Mouse (Mus musculus) spleen, postnatal 36 days (tissue): ENCODE measurements around the gene Det1.

Source experiments
- DNase-seq, 2 experiments: peaks; one replicate each; pipeline ENCODE4 v3.0.0; 2022; ENCODE audit warnings: low spot score in 2 of 2, mixed read lengths in 1 of 2

Det1 gene

DNA sequence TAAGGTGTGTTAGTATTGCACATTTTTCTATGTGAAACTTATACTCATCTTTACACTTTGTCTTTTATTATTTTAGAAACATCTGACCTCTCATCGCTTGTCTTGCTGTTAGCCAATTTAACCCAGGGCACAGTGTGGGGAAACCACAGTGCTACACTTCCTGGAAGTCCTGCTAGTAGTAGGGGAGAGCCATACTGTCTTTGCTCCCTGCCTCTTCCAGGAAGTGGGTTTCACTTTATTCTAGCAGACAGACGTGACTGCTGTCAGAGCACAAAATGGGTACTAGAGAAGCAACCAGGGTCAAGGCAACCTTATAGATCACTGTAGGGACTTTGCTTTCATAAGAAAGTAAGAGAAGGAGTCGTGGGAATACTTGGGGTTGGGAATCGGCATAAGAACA is 7.0 kb upstream of the Det1 start:
- DNase-seq, result no peak

DNA sequence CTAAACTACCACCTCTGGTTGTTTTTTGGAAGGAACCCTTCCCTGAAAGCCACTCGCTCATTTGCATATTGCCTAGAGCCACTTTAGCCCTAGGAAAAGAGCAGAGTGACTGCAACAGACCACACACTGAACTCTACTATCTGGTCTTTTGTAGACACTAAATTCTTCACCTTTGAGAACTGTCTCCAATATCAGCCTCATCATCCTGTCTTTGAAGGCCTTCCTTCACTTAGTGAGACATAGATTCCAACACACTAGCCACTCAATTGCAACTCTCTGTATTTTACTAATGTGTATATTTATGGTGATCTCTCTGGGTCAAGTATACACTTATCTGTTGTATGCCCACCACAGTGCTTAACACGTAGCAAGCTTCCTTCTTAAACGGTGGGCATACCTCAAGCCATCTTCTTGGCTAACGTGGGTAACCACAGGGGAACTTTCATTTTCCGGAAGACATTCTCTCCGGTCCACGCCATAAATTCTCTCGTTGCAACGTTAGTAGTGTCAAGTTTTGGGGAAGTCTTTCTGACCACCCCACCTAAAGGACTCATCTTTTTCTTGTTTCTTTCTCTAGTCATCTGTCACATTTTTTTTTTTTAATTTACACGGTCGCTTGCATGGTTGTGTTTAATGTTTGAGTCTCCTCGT is 872 bp downstream of the Det1 start:
- DNase-seq, result no peak

- no peak for DNase-seq
Measured at GRCm38 (mm10) chr7:78841601-78842000, 5.5 kb downstream of the Det1 start.

- no peak for DNase-seq
Measured at GRCm38 (mm10) chr7:78837250-78837649, 9.8 kb downstream of the Det1 start.

DNA sequence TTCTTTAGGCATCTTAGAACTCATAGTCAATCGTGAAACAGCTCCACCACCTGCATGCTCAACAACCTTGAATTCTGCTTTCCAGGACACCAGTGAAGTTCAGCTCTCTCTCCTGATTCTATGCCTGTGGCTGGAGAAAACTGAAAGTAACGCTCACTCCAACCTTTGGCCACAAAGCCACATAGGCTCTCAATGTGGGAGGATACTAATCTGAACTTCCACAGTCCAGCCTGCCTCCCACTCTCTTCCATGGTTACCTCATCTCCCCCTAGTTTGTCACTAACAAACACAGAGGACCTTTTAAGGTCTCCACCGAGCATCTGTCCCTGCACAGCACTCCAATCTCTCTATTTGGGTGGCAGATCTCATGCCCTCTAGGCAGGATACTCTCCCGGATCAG is 11.4 kb downstream of the Det1 start:
- no peak for DNase-seq

DNA sequence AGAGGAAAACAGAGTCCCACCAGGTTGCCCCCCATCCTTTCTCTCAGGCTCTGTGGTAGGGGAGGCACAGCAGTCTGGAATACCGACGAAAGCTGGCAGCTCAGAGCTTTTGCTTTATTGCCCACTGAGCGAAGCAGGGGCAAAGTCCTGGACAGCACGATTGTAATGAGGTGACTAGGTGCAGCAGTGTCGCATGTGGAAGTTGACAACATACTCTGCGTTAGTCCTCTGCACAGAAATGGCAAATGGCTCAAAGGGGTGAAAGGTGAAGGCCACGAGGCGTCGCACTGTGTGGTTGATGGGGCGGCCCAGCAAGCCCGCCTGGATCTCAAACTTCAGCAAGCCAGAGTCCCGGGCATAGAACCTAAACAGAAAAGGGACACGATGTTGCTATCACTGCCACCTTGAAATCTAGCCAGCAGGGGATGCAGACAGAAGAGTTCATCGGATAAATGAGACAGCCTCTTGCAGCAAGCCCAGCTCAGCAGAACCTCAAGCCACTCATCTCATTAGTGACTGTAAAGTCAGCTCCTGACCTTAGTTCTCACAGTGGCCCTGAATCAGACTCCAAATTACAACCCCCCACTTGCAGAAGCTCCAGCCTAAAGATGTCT is 19.2 kb downstream of the Det1 start:
- DNase-seq, result no peak

DNA sequence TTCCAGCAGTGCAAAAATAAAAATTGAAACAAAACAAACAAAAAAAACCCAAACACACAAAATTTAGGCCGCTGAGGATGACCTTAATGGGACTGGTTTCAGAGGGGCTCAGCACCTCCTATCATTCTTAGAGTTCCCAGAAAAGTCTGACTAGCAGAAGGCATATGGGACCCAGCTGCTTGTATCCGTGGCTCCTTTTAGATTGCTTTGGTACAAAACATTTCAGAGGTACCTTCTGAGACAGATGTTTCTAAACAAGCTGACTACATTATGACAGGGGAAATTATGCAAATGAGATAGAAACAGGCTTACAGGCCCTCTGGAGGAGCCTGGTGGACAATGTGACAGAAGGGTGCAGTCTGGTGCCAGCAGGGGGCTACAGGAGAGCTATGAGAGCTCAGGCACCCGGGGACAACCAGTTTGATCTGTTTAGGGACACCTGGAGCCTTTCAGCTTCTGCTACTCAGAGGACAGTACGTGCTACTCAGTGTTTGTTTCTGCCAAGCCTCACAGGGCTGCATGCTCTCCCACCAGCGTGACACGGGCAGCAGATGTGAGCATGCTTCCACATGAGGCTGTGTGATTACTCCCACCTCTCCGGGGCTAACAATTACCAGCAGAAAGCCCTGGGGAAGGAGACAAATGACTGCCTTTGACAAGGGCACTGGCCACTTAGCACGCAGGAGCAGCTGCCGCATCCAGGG is 20.2 kb downstream of the Det1 start:
- DNase-seq, result no peak

DNA sequence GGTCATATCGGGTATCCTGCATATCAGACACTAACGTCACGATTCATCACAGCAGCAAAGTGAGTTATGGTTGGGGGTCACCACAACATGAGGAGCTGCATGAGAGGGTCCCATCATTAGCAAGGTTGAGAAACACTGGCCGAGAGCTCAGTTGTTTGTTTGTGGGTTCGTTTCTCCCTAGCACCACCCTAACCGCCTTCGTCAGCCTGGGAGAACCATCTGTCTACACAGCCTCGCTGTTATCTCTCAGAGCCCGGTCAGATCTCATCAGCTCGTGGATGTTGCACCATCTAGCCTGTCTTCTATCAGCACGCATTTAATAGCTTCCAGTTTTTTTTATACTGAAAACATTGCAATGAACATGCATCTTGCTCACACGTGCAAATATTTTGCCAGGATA is 28.7 kb downstream of the Det1 start:
- DNase-seq, result no peak

DNA sequence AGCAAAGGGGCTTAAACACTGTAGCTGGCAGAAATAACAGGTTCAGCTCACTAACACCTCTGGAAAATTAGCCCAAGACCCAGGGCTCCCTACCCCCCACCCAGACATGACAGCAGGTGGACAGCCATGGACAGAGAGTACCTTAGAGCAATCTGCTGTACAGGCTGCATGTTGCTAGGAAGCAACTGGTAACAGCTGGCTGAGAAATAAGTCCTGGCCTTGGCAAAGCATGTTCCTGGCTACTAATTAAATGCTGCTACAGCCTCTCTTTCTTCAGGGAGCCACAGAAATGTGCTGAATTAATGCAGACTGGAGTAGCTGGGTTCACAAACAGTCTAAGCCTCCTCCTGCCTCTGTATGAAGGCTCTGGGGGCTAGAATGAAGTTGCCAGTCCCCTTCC is 32.3 kb downstream of the Det1 start:
- DNase-seq, result no peak

DNA sequence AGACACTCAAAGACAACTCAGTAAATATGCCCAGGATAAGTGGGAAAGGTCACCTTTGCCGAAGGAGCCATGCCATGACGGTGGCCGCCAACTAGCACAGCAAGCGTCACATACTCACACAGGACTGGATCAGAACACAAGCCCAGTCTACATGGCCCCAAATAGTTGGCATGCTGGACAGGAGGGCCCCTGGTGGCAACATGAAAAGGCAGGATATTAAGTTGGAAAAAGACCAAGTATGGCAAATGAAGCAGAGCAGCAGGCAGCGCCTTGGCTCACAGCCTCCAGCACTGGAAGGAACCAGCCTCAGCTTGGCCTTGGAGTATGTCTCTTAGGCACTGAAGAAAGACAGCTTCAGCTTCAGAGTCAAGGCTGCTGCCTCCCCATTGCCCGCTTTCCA is 33.3 kb downstream of the Det1 start:
- DNase-seq, result no peak

GRCm38 (mm10) chr7:78807192-78807591 is 39.9 kb downstream of the Det1 start:
- DNase-seq, result no peak

GRCm38 (mm10) chr7:78803841-78804240 is 43.2 kb downstream of the Det1 start:
- DNase-seq, result peak in 1 of 2 experiments; percentile 7

DNA sequence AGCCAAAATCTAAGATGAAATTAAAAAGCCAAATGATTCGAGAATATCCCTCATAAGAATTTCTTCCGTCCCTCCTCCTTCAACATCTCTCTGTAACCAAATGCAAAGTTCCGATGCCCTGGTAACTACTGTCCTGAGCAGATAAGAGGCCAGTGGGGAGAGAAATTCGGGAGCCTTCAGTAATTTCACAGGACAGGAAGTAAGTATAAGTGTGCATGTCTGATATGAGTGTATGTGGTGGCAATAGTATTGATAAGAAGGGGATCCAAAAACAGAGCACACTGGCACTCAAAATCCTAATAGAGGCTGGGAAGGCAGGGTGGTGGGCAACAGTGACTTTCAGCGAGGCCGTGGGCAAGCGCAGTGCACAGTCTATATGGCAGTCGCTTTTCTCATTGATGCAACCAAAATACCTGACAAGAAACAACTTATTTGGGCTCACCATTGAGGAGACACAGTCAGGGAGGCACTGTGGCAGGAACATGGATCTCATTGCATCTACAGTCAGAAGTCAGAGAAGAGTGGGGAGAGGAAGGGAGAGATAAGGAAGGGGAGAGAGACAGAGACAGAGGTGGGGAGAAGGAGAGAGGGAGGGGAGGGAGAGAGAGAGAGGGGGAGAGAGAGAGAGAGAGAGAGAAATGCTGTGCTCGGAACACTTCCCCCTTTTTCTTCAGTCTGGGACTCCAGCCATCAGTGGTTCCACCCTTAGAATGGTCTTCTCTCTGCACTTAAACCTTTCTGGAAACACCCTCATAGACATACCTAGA is 47.1 kb downstream of the Det1 start:
- peak; percentile 16 to 45 for DNase-seq

GRCm38 (mm10) chr7:78797843-78798455 is 49.1 kb downstream of the Det1 start:
- DNase-seq, result no peak

- DNase-seq, result no peak
Measured at GRCm38 (mm10) chr7:78796624-78797023, 50.4 kb downstream of the Det1 start.

- DNase-seq, result no peak
Measured at GRCm38 (mm10) chr7:78794571-78795092, 52.4 kb downstream of the Det1 start.

- DNase-seq, result no peak
Measured at GRCm38 (mm10) chr7:78793895-78794570, 53.0 kb downstream of the Det1 start.

DNA sequence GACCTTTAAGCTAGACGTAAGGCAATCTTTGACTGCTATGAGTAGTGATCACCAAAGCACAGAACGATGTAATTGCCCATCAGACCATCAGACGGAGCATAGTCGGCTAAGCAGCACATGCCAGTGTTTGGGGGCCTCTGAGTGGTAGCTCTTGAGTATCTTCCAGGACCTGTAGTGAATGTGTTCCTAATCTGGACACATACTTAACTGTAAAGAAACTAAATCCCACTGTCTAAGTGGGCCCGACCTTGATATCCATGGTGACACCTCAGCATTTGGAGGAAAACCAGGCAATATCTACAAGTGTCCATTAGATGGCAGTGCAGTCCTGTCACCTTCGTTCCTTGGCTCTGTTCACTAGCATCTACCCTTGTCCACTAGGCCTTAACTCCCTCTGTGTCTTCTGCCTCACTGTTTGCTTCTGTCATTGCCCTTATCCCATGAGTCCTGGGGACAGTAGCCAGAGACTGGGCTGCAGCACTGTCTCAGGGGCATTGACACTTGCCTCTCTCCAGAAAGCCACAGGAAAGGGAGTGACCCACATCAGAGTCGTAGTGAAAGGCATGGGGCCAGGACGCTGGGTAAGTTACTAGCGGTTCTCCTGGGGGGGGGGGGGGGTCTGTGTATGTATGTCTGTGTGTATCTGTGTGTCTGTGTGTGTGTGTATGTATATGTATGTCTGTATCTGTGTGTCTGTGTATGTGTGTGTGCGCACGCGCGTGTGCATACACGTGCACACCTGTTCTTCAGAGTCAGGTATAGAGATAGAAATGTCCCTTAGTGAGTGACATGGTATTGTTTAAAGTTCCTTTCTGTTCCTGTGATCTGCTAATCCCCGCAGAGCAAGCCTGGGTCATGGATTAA is 55.5 kb downstream of the Det1 start:
- peak; percentile 15 to 31 for DNase-seq

DNA sequence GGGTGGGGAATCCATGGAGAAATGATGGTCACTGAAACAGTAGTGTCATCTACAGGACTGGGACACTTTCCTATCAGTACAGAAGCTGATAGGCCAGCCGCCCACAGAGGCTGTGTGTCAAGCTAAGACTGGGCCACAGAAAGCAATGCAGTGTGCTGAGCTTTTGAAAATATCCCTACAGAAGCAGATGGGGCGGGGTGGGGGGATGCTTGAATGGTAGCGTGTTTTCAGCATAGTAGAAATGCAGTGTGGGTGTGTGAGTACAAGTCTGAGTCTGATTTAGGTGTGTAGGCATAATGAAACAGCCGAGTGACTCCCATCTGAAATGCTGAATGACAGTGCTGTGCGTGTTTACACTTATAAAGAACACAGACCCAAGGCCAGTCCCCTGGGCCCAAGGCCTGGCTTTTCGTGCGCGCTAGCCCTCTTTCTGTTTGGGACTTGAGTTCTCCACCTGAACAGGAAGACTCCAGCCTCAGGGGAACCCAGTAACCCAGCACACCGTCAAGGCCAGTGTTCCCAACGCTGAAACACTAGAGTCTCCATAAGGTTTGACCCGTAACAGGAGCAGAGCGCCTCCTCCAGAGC is 59.2 kb downstream of the Det1 start:
- no peak for DNase-seq

DNA sequence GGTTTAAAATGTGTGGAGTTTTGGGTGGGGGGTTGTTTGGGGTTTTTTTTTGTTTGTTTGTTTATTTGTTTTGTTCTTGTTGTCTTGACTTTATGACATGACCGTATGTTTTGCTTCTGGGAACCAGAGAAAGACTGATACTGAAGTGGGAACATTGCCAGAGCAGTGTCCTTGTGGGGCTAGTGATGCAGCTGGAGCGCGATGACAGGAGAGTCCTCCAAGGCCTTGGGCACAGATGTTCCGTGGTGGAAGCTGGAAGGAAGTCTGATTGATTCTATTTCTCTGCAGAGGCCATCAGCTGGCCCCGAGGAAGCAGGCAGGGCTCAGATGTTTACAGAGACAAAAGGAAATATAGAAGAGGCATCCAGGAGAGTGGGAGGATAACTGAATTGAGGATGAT is 61.2 kb downstream of the Det1 start:
- DNase-seq, result no peak
